45 mouse cellular contexts compared by ENCODE assay signal in genomic region chr16:88848558-88848957, GRCm38 (mm10). TPM values are rescaled to one million over a fixed set of nuclear protein-coding genes. Genes with fewer than 3 reads are reported as not detected.
"Had no signal": no experiment of that assay in that cellular context is flagged by ENCODE, and none has a peak within 500 bp of the region (broad histone marks: within the 10 kb centered on the region; RNA-seq: fewer than 3 reads in every experiment).

No protein-coding gene starts in this region.

- H3K27me3 ChIP-seq: limb, embryonic 12.5 days; limb, embryonic 13.5 days; limb, embryonic 15.5 days; liver, embryonic 15.5 days; lung, embryonic 15.5 days; megakaryocyte, embryonic 14.5 days; midbrain, embryonic 12.5 days; midbrain, embryonic 13.5 days; midbrain, embryonic 15.5 days; neural tube, embryonic 12.5 days; neural tube, embryonic 13.5 days had no signal

- DNase-seq: layer of hippocampus, postnatal 36 days; left cerebral cortex, postnatal 4 days; lung, adult 18-20 months; lung, adult 2 months; lung, embryonic 14.5 days; lung, postnatal 10 days; lung, postnatal 14 days; lung, postnatal 36 days; lung, postnatal 4 days; midbrain, embryonic 14.5 days had no signal

- H3K4me3 ChIP-seq: left cerebral cortex, adult 2 months; limb, embryonic 10.5 days; limb, embryonic 12.5 days; limb, embryonic 13.5 days; limb, embryonic 15.5 days; liver, embryonic 15.5 days; lung, embryonic 15.5 days; megakaryocyte, embryonic 14.5 days; midbrain, embryonic 10.5 days; midbrain, embryonic 12.5 days; midbrain, embryonic 13.5 days; midbrain, embryonic 15.5 days; myocyte; neural tube, embryonic 12.5 days; neural tube, embryonic 13.5 days had no signal

- H3K9me3 ChIP-seq: limb, embryonic 10.5 days; limb, embryonic 12.5 days; limb, embryonic 13.5 days; limb, embryonic 15.5 days; liver, embryonic 15.5 days; lung, embryonic 15.5 days; midbrain, embryonic 10.5 days; midbrain, embryonic 12.5 days; midbrain, embryonic 13.5 days; midbrain, embryonic 15.5 days; neural tube, embryonic 12.5 days; neural tube, embryonic 13.5 days had no signal

- H3K4me1 ChIP-seq: limb, embryonic 10.5 days; limb, embryonic 12.5 days; limb, embryonic 13.5 days; limb, embryonic 15.5 days; liver, embryonic 15.5 days; lung, embryonic 15.5 days; megakaryocyte, embryonic 14.5 days; midbrain, embryonic 10.5 days; midbrain, embryonic 12.5 days; midbrain, embryonic 13.5 days; midbrain, embryonic 15.5 days; neural tube, embryonic 12.5 days; neural tube, embryonic 13.5 days had no signal

- H3K27ac ChIP-seq: left cerebral cortex, adult 2 months; limb, embryonic 10.5 days; limb, embryonic 12.5 days; limb, embryonic 13.5 days; limb, embryonic 15.5 days; liver, embryonic 14.5 days; liver, embryonic 15.5 days; lung, embryonic 15.5 days; macrophage; midbrain, embryonic 10.5 days; midbrain, embryonic 12.5 days; midbrain, embryonic 13.5 days; midbrain, embryonic 15.5 days; neural tube, embryonic 12.5 days; neural tube, embryonic 13.5 days had no signal

- H3K4me2 ChIP-seq: limb, embryonic 12.5 days; limb, embryonic 13.5 days; limb, embryonic 15.5 days; liver, embryonic 15.5 days; lung, embryonic 14.5 days; lung, embryonic 15.5 days; midbrain, embryonic 11.5 days; midbrain, embryonic 12.5 days; midbrain, embryonic 13.5 days; midbrain, embryonic 15.5 days; neural tube, embryonic 12.5 days; neural tube, embryonic 13.5 days had no signal

- ATAC-seq: lung, postnatal 0 days; midbrain, embryonic 13.5 days; midbrain, embryonic 15.5 days; midbrain, embryonic 16.5 days had no signal

- H3K9ac ChIP-seq: limb, embryonic 12.5 days; limb, embryonic 13.5 days; limb, embryonic 15.5 days; liver, embryonic 14.5 days; liver, embryonic 15.5 days; lung, embryonic 14.5 days; lung, embryonic 15.5 days; midbrain, embryonic 12.5 days; midbrain, embryonic 13.5 days; midbrain, embryonic 15.5 days; neural tube, embryonic 12.5 days; neural tube, embryonic 13.5 days had no signal

- H3K36me3 ChIP-seq: limb, embryonic 10.5 days; limb, embryonic 12.5 days; limb, embryonic 13.5 days; limb, embryonic 15.5 days; liver, embryonic 15.5 days; lung, embryonic 15.5 days; midbrain, embryonic 10.5 days; midbrain, embryonic 12.5 days; midbrain, embryonic 13.5 days; midbrain, embryonic 15.5 days; neural tube, embryonic 12.5 days; neural tube, embryonic 13.5 days had no signal

RNA-seq across cellular contexts. Expression of gene Krtap19-1, which starts 20.7 kb away (rescaled TPM):
- total RNA-seq: layer of hippocampus, postnatal 36 days; left cerebral cortex, adult 18-20 months; left cerebral cortex, adult 2 months; left cerebral cortex, adult 8-10 months; left cerebral cortex, postnatal 10 days; left cerebral cortex, postnatal 14 days; left cerebral cortex, postnatal 25 days; left cerebral cortex, postnatal 36 days; left cerebral cortex, postnatal 4 days; megakaryocyte progenitor cell, adult 5-6 weeks; megakaryocyte, adult 5-6 weeks; megakaryocyte-erythroid progenitor cell, adult 5-6 weeks; midbrain, postnatal 0 days; monocyte, adult 5-6 weeks had no signal
- polyA plus RNA-seq: limb, embryonic 10.5 days; limb, embryonic 11.5 days; limb, embryonic 12.5 days; limb, embryonic 13.5 days; limb, embryonic 14.5 days; limb, embryonic 15.5 days; liver, embryonic 14.5 days; liver, embryonic 15.5 days; lung, adult 2 months; lung, embryonic 14.5 days; lung, embryonic 15.5 days; lung, embryonic 16.5 days; lung, postnatal 0 days; macrophage; midbrain, embryonic 10.5 days; midbrain, embryonic 11.5 days; midbrain, embryonic 12.5 days; midbrain, embryonic 13.5 days; midbrain, embryonic 14.5 days; midbrain, embryonic 15.5 days; midbrain, embryonic 16.5 days; midbrain, postnatal 0 days; myocyte; neural tube, embryonic 11.5 days; neural tube, embryonic 12.5 days; neural tube, embryonic 13.5 days had no signal

RNA-seq across cellular contexts. Expression of gene Krtap14, which starts 22.6 kb away (rescaled TPM):
- total RNA-seq: layer of hippocampus, postnatal 36 days; left cerebral cortex, adult 18-20 months; left cerebral cortex, adult 2 months; left cerebral cortex, adult 8-10 months; left cerebral cortex, postnatal 10 days; left cerebral cortex, postnatal 14 days; left cerebral cortex, postnatal 25 days; left cerebral cortex, postnatal 36 days; left cerebral cortex, postnatal 4 days; megakaryocyte progenitor cell, adult 5-6 weeks; megakaryocyte, adult 5-6 weeks; megakaryocyte-erythroid progenitor cell, adult 5-6 weeks; midbrain, postnatal 0 days; monocyte, adult 5-6 weeks had no signal
- polyA plus RNA-seq: limb, embryonic 10.5 days; limb, embryonic 11.5 days; limb, embryonic 12.5 days; limb, embryonic 13.5 days; limb, embryonic 14.5 days; limb, embryonic 15.5 days; liver, embryonic 14.5 days; liver, embryonic 15.5 days; lung, adult 2 months; lung, embryonic 14.5 days; lung, embryonic 15.5 days; lung, embryonic 16.5 days; lung, postnatal 0 days; macrophage; midbrain, embryonic 10.5 days; midbrain, embryonic 11.5 days; midbrain, embryonic 12.5 days; midbrain, embryonic 13.5 days; midbrain, embryonic 14.5 days; midbrain, embryonic 15.5 days; midbrain, embryonic 16.5 days; midbrain, postnatal 0 days; myocyte; neural tube, embryonic 11.5 days; neural tube, embryonic 12.5 days; neural tube, embryonic 13.5 days had no signal

RNA-seq across cellular contexts. Expression of gene Krtap19-2, which starts 25.5 kb away (rescaled TPM):
- total RNA-seq: layer of hippocampus, postnatal 36 days; left cerebral cortex, adult 18-20 months; left cerebral cortex, adult 2 months; left cerebral cortex, adult 8-10 months; left cerebral cortex, postnatal 10 days; left cerebral cortex, postnatal 14 days; left cerebral cortex, postnatal 25 days; left cerebral cortex, postnatal 36 days; left cerebral cortex, postnatal 4 days; megakaryocyte progenitor cell, adult 5-6 weeks; megakaryocyte, adult 5-6 weeks; megakaryocyte-erythroid progenitor cell, adult 5-6 weeks; midbrain, postnatal 0 days; monocyte, adult 5-6 weeks had no signal
- polyA plus RNA-seq: limb, embryonic 10.5 days; limb, embryonic 11.5 days; limb, embryonic 12.5 days; limb, embryonic 13.5 days; limb, embryonic 14.5 days; limb, embryonic 15.5 days; liver, embryonic 14.5 days; liver, embryonic 15.5 days; lung, adult 2 months; lung, embryonic 14.5 days; lung, embryonic 15.5 days; lung, embryonic 16.5 days; lung, postnatal 0 days; macrophage; midbrain, embryonic 10.5 days; midbrain, embryonic 11.5 days; midbrain, embryonic 12.5 days; midbrain, embryonic 13.5 days; midbrain, embryonic 14.5 days; midbrain, embryonic 15.5 days; midbrain, embryonic 16.5 days; midbrain, postnatal 0 days; myocyte; neural tube, embryonic 11.5 days; neural tube, embryonic 12.5 days; neural tube, embryonic 13.5 days had no signal

RNA-seq across cellular contexts. Expression of gene Krtap15, which starts 28.5 kb away (rescaled TPM):
- total RNA-seq: layer of hippocampus, postnatal 36 days; left cerebral cortex, adult 18-20 months; left cerebral cortex, adult 2 months; left cerebral cortex, adult 8-10 months; left cerebral cortex, postnatal 10 days; left cerebral cortex, postnatal 14 days; left cerebral cortex, postnatal 25 days; left cerebral cortex, postnatal 36 days; left cerebral cortex, postnatal 4 days; megakaryocyte progenitor cell, adult 5-6 weeks; megakaryocyte, adult 5-6 weeks; megakaryocyte-erythroid progenitor cell, adult 5-6 weeks; midbrain, postnatal 0 days; monocyte, adult 5-6 weeks had no signal
- polyA plus RNA-seq: limb, embryonic 10.5 days; limb, embryonic 11.5 days; limb, embryonic 13.5 days; limb, embryonic 14.5 days; limb, embryonic 15.5 days; liver, embryonic 14.5 days; liver, embryonic 15.5 days; lung, adult 2 months; lung, embryonic 14.5 days; lung, embryonic 15.5 days; lung, embryonic 16.5 days; lung, postnatal 0 days; macrophage; midbrain, embryonic 10.5 days; midbrain, embryonic 11.5 days; midbrain, embryonic 12.5 days; midbrain, embryonic 13.5 days; midbrain, embryonic 14.5 days; midbrain, embryonic 15.5 days; midbrain, embryonic 16.5 days; midbrain, postnatal 0 days; myocyte; neural tube, embryonic 11.5 days; neural tube, embryonic 12.5 days; neural tube, embryonic 13.5 days had no signal

RNA-seq across cellular contexts. Expression of gene Krtap19-3, which starts 29.3 kb away (rescaled TPM):
- total RNA-seq: layer of hippocampus, postnatal 36 days; left cerebral cortex, adult 18-20 months; left cerebral cortex, adult 2 months; left cerebral cortex, adult 8-10 months; left cerebral cortex, postnatal 10 days; left cerebral cortex, postnatal 14 days; left cerebral cortex, postnatal 25 days; left cerebral cortex, postnatal 36 days; left cerebral cortex, postnatal 4 days; megakaryocyte progenitor cell, adult 5-6 weeks; megakaryocyte, adult 5-6 weeks; megakaryocyte-erythroid progenitor cell, adult 5-6 weeks; midbrain, postnatal 0 days; monocyte, adult 5-6 weeks had no signal
- polyA plus RNA-seq: limb, embryonic 10.5 days; limb, embryonic 11.5 days; limb, embryonic 12.5 days; limb, embryonic 13.5 days; limb, embryonic 14.5 days; limb, embryonic 15.5 days; liver, embryonic 14.5 days; liver, embryonic 15.5 days; lung, adult 2 months; lung, embryonic 14.5 days; lung, embryonic 15.5 days; lung, embryonic 16.5 days; lung, postnatal 0 days; macrophage; midbrain, embryonic 10.5 days; midbrain, embryonic 11.5 days; midbrain, embryonic 12.5 days; midbrain, embryonic 13.5 days; midbrain, embryonic 14.5 days; midbrain, embryonic 15.5 days; midbrain, embryonic 16.5 days; midbrain, postnatal 0 days; myocyte; neural tube, embryonic 11.5 days; neural tube, embryonic 12.5 days; neural tube, embryonic 13.5 days had no signal
